Mouse (Mus musculus) hindbrain, embryonic 10.5 days (tissue): ENCODE measurements at regions not wholly inside any gene's neighbourhood (a gene's known extent, or its start where the extent isn't known, plus 50 kb on each side); places are given as distances from the start of the nearest gene placed in this dataset.

Experiments used
- DNase-seq: peaks from one replicate; pipeline ENCODE4 v3.0.0-alpha.2; 2017; ENCODE audit warnings: low spot score
- H3K27ac ChIP-seq: fragments of 300-500 bp; sonication (generic); 2 replicates; pipeline ENCODE4 v1.5.1; 2016; ENCODE audit warnings: mild to moderate bottlenecking, moderate library complexity
- H3K27me3 ChIP-seq: fragments of 300-500 bp; sonication (generic); 2 replicates; pipeline ENCODE4 v1.6.1; 2016; ENCODE audit warnings: mild to moderate bottlenecking; ENCODE audit not compliant: poor library complexity, insufficient read depth, severe bottlenecking
- H3K36me3 ChIP-seq: fragments of 300-500 bp; sonication (generic); 2 replicates; pipeline ENCODE4 v1.6.1; 2016; ENCODE audit warnings: mild to moderate bottlenecking, moderate library complexity
- H3K4me1 ChIP-seq: fragments of 300-500 bp; sonication (generic); replicated peaks from 2 replicates; pipeline ENCODE4 v1.6.1; 2016; ENCODE audit warnings: mild to moderate bottlenecking
- H3K4me3 ChIP-seq: fragments of 300-500 bp; sonication (generic); 2 replicates; pipeline ENCODE4 v1.5.1; 2016; ENCODE audit warnings: mild to moderate bottlenecking, moderate library complexity
- H3K9me3 ChIP-seq: fragments of 300-500 bp; sonication (generic); 2 replicates; pipeline ENCODE4 v1.6.1; 2016; ENCODE audit warnings: mild to moderate bottlenecking, moderate library complexity
- WGBS: fragments of 180-500 bp; shearing (Covaris S2); methylation state at CpG from one replicate; pipeline ENCODE4 v1.1.7; 2016; 5-methylcytosine and 5-hydroxymethylcytosine counted together

- no peak overlapping the region for H3K4me3 ChIP-seq
- H3K36me3 ChIP-seq, result no peaks in the 10 kb centered on the region
- no peak overlapping the region for H3K27ac ChIP-seq
- WGBS, result 66% methylated on average over 1 of the region's 1 CpGs
- H3K27me3 ChIP-seq, result no peaks in the 10 kb centered on the region
- DNase-seq, result no peak
- no peaks in the 10 kb centered on the region for H3K9me3 ChIP-seq
- H3K4me1 ChIP-seq, result no peaks in the 10 kb centered on the region
Measured at GRCm38 (mm10) chr11:43952151-43952550, 51.1 kb upstream of the Adra1b start.

DNA sequence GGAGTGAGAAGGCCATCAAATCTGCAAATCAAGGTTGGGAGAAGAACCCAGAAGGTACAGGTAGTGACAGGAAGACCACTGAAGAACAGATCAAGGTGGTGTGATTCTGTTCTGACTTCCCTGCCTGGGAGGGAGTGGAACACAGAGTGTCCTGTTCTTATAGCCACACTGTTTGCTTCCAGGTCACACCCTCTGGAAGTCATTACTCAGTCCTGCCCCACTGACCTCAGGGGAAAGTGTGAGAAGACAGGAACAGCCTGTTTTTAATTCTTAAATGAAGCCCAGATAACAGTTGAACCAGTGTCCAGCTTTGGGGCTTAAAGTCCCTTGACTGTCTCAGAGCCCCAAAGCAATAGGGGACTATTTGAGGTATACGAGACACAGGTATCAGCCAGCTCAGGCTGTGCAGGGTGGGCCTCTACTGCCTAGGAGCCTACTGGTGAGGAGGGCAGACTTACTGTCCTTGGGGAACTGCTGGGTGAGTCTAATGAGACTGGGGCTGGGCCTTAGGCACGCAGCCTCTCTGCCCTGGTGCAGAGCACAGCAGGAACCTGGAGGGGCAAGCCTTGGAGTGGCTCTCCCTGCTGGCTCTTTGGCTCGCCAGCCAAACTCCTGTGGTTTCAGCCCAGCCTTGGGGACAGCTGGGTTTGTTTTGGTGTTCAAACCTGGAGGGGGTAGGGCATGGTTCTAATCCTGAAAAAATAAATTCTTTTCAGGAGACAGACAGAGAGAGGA lies 57.4 kb upstream of the Adra1b start:
- peak; percentile 6 for DNase-seq
- H3K4me1 ChIP-seq, result no peaks in the 10 kb centered on the region
- no peak overlapping the region; the same call in 1 of the 2 replicates for H3K27ac ChIP-seq
- no peak overlapping the region for H3K4me3 ChIP-seq
- no peaks in the 10 kb centered on the region for H3K36me3 ChIP-seq
- no peaks in the 10 kb centered on the region for H3K27me3 ChIP-seq
- 38% methylated on average over 3 of the region's 3 CpGs for WGBS
- no peaks in the 10 kb centered on the region for H3K9me3 ChIP-seq

GRCm38 (mm10) chr11:43958976-43959315 lies 57.9 kb upstream of the Adra1b start:
- WGBS, result 52% methylated on average over 2 of the region's 2 CpGs
- no peak overlapping the region for H3K27ac ChIP-seq
- no peaks in the 10 kb centered on the region for H3K27me3 ChIP-seq
- H3K4me3 ChIP-seq, result no peak overlapping the region
- no peaks in the 10 kb centered on the region for H3K9me3 ChIP-seq
- DNase-seq, result no peak
- no peaks in the 10 kb centered on the region for H3K36me3 ChIP-seq
- H3K4me1 ChIP-seq, result no peaks in the 10 kb centered on the region

- 81% methylated on average over 5 of the region's 5 CpGs for WGBS
- H3K4me1 ChIP-seq, result no peaks in the 10 kb centered on the region
- no peak overlapping the region for H3K4me3 ChIP-seq
- H3K9me3 ChIP-seq, result no peaks in the 10 kb centered on the region
- H3K27ac ChIP-seq, result no peak overlapping the region
- no peaks in the 10 kb centered on the region for H3K36me3 ChIP-seq
- no peak for DNase-seq
- no peaks in the 10 kb centered on the region for H3K27me3 ChIP-seq
Measured at GRCm38 (mm10) chr11:43960348-43961105, 59.5 kb upstream of the Adra1b start.

DNA sequence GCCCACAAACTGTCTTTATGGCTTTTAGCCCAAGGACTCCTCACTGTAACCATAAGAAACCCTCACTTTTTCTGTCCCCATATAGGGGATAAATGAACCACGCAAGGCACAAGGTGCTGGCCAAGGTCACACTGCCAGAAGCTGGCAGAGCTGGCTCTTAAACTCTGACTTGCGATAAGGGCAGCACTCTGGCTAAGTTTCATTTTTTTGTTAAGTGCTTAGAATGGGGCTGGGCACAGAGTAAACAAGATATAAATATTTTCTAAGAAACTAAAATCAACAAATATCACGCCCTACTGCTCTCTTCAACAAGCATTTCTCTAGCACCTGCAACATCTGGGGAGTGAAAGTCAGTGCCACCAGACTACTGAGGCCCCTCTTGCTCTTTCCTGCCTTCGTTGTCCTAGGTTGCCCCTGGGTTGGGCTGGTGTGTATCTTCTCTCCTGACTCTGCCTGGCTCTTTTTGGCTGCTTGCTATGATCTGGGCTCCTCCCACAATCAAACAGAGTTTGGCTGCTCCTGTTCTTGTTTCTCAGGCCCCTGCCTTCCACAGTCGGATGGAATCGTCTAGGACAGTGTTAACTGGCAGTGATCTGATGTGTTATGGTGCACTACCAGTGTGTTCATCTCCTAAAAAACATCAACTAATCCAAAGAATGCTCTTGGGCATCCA lies 60.5 kb upstream of the Adra1b start:
- Histone ChIP-seq H3K27me3 (no peaks in the 10 kb centered on the region), H3K27ac (no peak overlapping the region)
- WGBS, result 92% methylated on average over 6 of the region's 6 CpGs

GRCm38 (mm10) chr11:43967764-43968163 lies 66.8 kb upstream of the Adra1b start:
- WGBS, result 94% methylated on average over 1 of the region's 1 CpGs

More for the DNA sequence above, 60.5 kb upstream of the Adra1b start:
- Histone ChIP-seq H3K9me3 (no peaks in the 10 kb centered on the region), H3K4me1 (no peaks in the 10 kb centered on the region), H3K36me3 (no peaks in the 10 kb centered on the region), H3K4me3 (no peak overlapping the region)
- no peak for DNase-seq

DNA sequence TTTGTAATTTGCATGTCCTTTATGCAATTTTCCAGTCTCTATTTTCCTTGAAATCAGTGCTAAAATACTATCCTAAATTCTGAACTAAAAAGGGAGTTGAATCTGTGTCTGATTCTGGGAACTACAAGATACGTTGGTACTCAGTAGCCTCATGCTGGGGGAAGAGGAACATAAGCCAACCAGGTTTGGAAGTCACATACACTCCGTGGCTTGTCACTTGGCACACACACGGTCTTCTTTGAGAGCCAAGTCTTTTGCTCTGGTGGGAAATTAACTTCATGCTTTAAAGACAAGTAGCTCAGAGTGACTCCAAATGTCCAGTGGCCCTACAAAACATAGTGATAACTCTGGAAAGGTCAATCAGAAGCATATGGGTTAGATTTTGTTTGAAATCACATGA lies 70.9 kb upstream of the Adra1b start:
- Histone ChIP-seq H3K9me3 (no peaks in the 10 kb centered on the region), H3K4me1 (no peaks in the 10 kb centered on the region), H3K27ac (no peak overlapping the region), H3K36me3 (no peaks in the 10 kb centered on the region), H3K27me3 (no peaks in the 10 kb centered on the region), H3K4me3 (no peak overlapping the region)
- 78% methylated on average over 3 of the region's 3 CpGs for WGBS
- DNase-seq, result no peak

More at GRCm38 (mm10) chr11:43967764-43968163, 66.8 kb upstream of the Adra1b start:
- H3K4me3 ChIP-seq, result no peak overlapping the region
- no peaks in the 10 kb centered on the region for H3K9me3 ChIP-seq
- H3K4me1 ChIP-seq, result no peaks in the 10 kb centered on the region
- no peak overlapping the region for H3K27ac ChIP-seq
- no peaks in the 10 kb centered on the region for H3K36me3 ChIP-seq
- H3K27me3 ChIP-seq, result no peaks in the 10 kb centered on the region
- no peak for DNase-seq

DNA sequence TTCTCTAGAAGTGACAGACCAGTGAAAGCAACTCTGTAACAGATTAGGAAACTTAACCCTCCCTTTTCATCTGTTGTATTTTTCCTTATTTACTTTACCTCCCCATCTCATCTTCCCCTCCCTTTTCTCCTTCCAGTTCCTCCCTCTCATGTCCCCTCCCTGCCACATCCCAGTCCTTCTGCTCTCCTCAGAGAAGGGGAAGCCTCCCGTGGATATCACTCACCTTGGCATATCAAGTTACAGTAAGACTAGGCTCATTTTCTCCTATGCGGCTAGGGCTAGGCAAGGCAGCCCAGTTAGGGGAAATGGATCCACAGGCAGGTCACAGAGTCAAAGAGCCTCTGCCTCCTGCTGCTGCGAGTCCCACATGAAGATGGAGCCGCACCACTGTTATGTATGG lies 75.0 kb upstream of the Adra1b start:
- H3K9me3 ChIP-seq, result no peaks in the 10 kb centered on the region
- H3K4me3 ChIP-seq, result no peak overlapping the region
- H3K27ac ChIP-seq, result no peak overlapping the region
- no peaks in the 10 kb centered on the region for H3K36me3 ChIP-seq
- no peak for DNase-seq
- H3K4me1 ChIP-seq, result no peaks in the 10 kb centered on the region; the same call in 1 of the 2 replicates
- H3K27me3 ChIP-seq, result no peaks in the 10 kb centered on the region
- WGBS, result 49% methylated on average over 4 of the region's 4 CpGs

DNA sequence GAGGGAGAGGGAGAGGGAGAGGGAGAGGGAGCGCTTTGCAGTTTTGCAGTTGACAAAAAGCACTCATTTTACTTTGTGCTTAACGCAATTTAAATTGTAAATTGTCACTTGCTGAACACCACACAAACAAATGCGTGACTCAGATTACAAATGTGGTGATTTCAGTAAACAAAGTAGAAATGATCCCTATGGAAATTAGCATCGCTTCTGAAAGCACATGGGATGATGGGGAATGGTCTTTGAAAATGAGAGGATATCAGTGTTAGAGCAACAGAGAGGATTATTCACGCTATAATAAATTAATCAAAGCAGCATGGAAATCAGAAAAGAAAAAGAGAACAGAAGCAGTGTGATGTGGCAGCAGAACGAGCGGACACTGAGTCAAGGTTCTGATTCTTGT lies 78.4 kb upstream of the Adra1b start:
- Histone ChIP-seq H3K27ac (no peak overlapping the region), H3K4me1 (no peaks in the 10 kb centered on the region; the same call in 1 of the 2 replicates), H3K4me3 (no peak overlapping the region), H3K27me3 (no peaks in the 10 kb centered on the region), H3K9me3 (no peaks in the 10 kb centered on the region), H3K36me3 (no peaks in the 10 kb centered on the region)
- DNase-seq, result no peak
- WGBS, result 76% methylated on average over 7 of the region's 7 CpGs

DNA sequence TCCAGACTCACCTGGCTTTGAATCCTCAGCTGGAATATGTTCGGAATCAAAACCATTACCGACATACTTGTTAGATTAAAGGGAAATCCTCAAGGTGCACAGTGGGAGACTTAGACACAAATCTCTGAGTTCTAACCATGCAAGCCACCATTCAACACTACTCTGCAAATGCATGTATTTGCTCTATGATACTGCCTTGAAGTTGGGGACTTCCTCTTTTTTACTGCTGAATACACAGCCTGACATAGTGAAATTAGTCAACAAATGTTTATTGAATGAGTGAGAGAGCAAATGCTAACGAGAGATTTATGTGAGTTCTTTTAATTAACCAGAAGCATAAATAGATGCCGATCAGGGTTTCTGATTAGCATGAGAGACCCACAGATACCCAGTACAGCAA lies 79.4 kb upstream of the Adra1b start:
- 90% methylated on average over 4 of the region's 4 CpGs for WGBS
- no peaks in the 10 kb centered on the region for H3K27me3 ChIP-seq
- no peaks in the 10 kb centered on the region for H3K9me3 ChIP-seq
- H3K27ac ChIP-seq, result no peak overlapping the region
- no peaks in the 10 kb centered on the region; the same call in 1 of the 2 replicates for H3K4me1 ChIP-seq
- H3K36me3 ChIP-seq, result no peaks in the 10 kb centered on the region
- no peak for DNase-seq
- no peak overlapping the region for H3K4me3 ChIP-seq

DNA sequence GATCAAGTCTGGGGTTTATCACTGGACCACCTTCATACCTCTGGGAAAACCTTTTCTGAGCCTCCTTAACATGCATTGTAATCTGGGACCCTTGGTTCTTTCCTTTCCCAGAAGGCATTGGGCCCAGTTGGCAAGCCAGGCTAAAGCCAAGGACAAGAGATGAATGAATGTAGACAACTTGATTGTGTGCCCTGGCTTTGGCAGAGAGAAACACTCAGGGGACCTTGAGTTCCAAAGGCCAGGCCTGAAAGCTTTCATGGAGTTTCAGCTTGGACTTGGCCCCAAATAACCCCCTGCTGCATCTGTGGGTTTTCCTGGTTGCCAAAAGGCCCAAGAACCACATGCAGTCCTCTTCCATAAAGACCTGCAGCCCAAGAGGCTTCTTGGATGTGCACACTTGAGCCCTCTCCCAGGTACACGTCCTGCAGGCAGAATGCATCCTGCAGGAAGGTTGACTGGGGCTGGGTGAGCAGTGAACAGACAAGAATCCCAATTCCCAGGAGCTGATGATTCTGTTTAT lies 89.0 kb upstream of the Adra1b start:
- no peak overlapping the region for H3K27ac ChIP-seq
- no peaks in the 10 kb centered on the region for H3K27me3 ChIP-seq
- no peaks in the 10 kb centered on the region for H3K4me1 ChIP-seq
- no peak for DNase-seq
- WGBS, result 89% methylated on average over 1 of the region's 1 CpGs
- no peak overlapping the region for H3K4me3 ChIP-seq
- no peaks in the 10 kb centered on the region for H3K36me3 ChIP-seq
- H3K9me3 ChIP-seq, result no peaks in the 10 kb centered on the region

DNA sequence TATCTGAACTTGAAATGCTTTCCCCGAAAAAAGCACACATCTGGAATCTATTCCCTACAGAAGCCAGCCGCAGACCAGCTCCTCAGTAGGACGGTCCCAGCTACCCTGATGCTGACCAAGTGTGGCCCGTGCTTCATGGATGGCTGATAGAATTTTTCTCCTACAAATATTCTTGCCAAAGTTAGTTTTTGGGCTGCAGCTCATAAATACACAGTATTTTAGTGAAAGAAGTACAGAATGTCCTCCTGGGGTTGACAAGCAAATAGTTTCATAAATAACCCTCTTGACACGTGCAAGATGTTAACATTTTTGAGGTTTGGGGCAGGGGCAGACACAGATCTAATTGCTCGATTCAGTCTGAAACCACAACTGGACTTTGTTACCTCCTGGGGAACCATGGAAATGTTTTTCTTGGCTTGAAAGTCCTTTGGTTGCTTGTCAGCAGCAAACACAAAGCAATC lies 91.0 kb upstream of the Adra1b start:
- WGBS, result 75% methylated on average over 6 of the region's 6 CpGs
- no peak overlapping the region for H3K4me3 ChIP-seq
- H3K27ac ChIP-seq, result no peak overlapping the region
- H3K36me3 ChIP-seq, result no peaks in the 10 kb centered on the region
- H3K4me1 ChIP-seq, result no peaks in the 10 kb centered on the region
- no peak for DNase-seq
- H3K27me3 ChIP-seq, result no peaks in the 10 kb centered on the region
- H3K9me3 ChIP-seq, result no peaks in the 10 kb centered on the region
